Mouse (Mus musculus) heart, embryonic 15.5 days (tissue): ENCODE data around the gene Lrrc29. TPM values are rescaled to one million over a fixed set of nuclear protein-coding genes. Genes with fewer than 3 reads are reported as not detected.

ENCODE experiments used
- ATAC-seq: fragments of 200-750 bp; cut with Nextera tagmentation; replicated peaks from 2 replicates; pipeline ENCODE4 v1.8.0; 2017; ENCODE audit warnings: low read depth, moderate TSS enrichment; ENCODE audit not compliant: insufficient number of reproducible peaks, insufficient read depth, low FRiP score
- H3K27ac ChIP-seq: fragments of 300-500 bp; sonication (generic); 2 replicates; pipeline ENCODE4 v1.5.1; 2015; ENCODE audit warnings: mild to moderate bottlenecking, inconsistent platforms
- H3K27me3 ChIP-seq: fragments of 300-500 bp; sonication (generic); 2 replicates; pipeline ENCODE4 v1.6.1; 2015; ENCODE audit warnings: inconsistent platforms
- H3K36me3 ChIP-seq: fragments of 300-500 bp; sonication (generic); 2 replicates; pipeline ENCODE4 v1.6.1; 2015; ENCODE audit warnings: mild to moderate bottlenecking, inconsistent platforms
- H3K4me1 ChIP-seq: fragments of 300-500 bp; sonication (generic); replicated peaks from 2 replicates; pipeline ENCODE4 v1.6.1; 2015; ENCODE audit warnings: inconsistent platforms
- H3K4me2 ChIP-seq: fragments of 300-500 bp; sonication (generic); 2 replicates; pipeline ENCODE4 v1.6.1; 2015; ENCODE audit warnings: inconsistent platforms, mild to moderate bottlenecking, moderate library complexity
- H3K4me3 ChIP-seq: fragments of 300-500 bp; sonication (generic); 2 replicates; pipeline ENCODE4 v1.5.1; 2015; ENCODE audit warnings: mild to moderate bottlenecking, inconsistent platforms
- H3K9ac ChIP-seq: fragments of 300-500 bp; sonication (generic); 2 replicates; pipeline ENCODE4 v1.6.1; 2015; ENCODE audit warnings: mild to moderate bottlenecking, inconsistent platforms
- H3K9me3 ChIP-seq: fragments of 300-500 bp; sonication (generic); replicated peaks from 2 replicates; pipeline ENCODE4 v1.6.1; 2016; ENCODE audit warnings: inconsistent platforms
- WGBS: fragments of 180-500 bp; shearing (Covaris S2); methylation state at CpG from one replicate; pipeline ENCODE4 v1.1.7; 2015; ENCODE audit warnings: mixed read lengths; 5-methylcytosine and 5-hydroxymethylcytosine counted together
- polyA plus RNA-seq: library from polyadenylated mRNA; unstranded; fragments of >200 nt; fragmentation: Nextera tagmentation; extraction: Ambion mirVana; gene quantifications from 2 replicates; pipeline ENCODE4 v1.2.1, GENCODE M21; 2015

Lrrc29 gene
- polyA plus RNA-seq, 1 experiment from 2014 or later = 0.62 TPM

- Histone ChIP-seq H3K27me3 (no peaks in the 10 kb centered on the region), H3K27ac (no peak overlapping the region), H3K9ac (no peak overlapping the region), H3K4me3 (no peak overlapping the region), H3K4me1 (peaks cover 23% of the 10 kb centered on the region), H3K4me2 (no peak overlapping the region), H3K9me3 (no peaks in the 10 kb centered on the region), H3K36me3 (peaks cover 13% of the 10 kb centered on the region)
- WGBS = 85% methylated on average over 4 of the region's 4 CpGs
- no peak for ATAC-seq
Measured at GRCm38 (mm10) chr8:105323183-105323582, 2.9 kb downstream of the Lrrc29 start.

- Histone ChIP-seq H3K9me3 (no peaks in the 10 kb centered on the region), H3K9ac (no peak overlapping the region), H3K4me3 (no peak overlapping the region), H3K4me1 (peaks cover 29% of the 10 kb centered on the region), H3K27me3 (no peaks in the 10 kb centered on the region), H3K4me2 (no peak overlapping the region), H3K27ac (no peak overlapping the region), H3K36me3 (peaks cover 12% of the 10 kb centered on the region)
- no peak for ATAC-seq
- WGBS = 82% methylated on average over 11 of the region's 11 CpGs
Measured at GRCm38 (mm10) chr8:105318662-105319190, 7.4 kb downstream of the Lrrc29 start.

GRCm38 (mm10) chr8:105317941-105318340 is 8.1 kb downstream of the Lrrc29 start:
- Histone ChIP-seq H3K4me1 (peaks cover 37% of the 10 kb centered on the region), H3K27me3 (no peaks in the 10 kb centered on the region), H3K27ac (peak overlapping the region; percentile 24; the same call in 1 of the 2 replicates), H3K9me3 (no peaks in the 10 kb centered on the region), H3K9ac (no peak overlapping the region), H3K4me3 (no peak overlapping the region), H3K4me2 (no peak overlapping the region), H3K36me3 (peaks cover 17% of the 10 kb centered on the region)
- ATAC-seq = no peak
- WGBS = 80% methylated on average over 4 of the region's 4 CpGs

GRCm38 (mm10) chr8:105315073-105315769 is 10.9 kb downstream of the Lrrc29 start:
- no peaks in the 10 kb centered on the region for H3K9me3 ChIP-seq
- 72% methylated on average over 18 of the region's 18 CpGs for WGBS
- no peak for ATAC-seq
- H3K4me1 ChIP-seq = peaks cover 42% of the 10 kb centered on the region
- H3K27me3 ChIP-seq = no peaks in the 10 kb centered on the region
- no peak overlapping the region for H3K4me3 ChIP-seq
- H3K36me3 ChIP-seq = peaks cover 24% of the 10 kb centered on the region
- H3K9ac ChIP-seq = no peak overlapping the region
- no peak overlapping the region for H3K27ac ChIP-seq
- H3K4me2 ChIP-seq = no peak overlapping the region

- no peak overlapping the region for H3K9ac ChIP-seq
- no peaks in the 10 kb centered on the region for H3K27me3 ChIP-seq
- H3K36me3 ChIP-seq = peaks cover 30% of the 10 kb centered on the region
- H3K4me3 ChIP-seq = no peak overlapping the region
- no peaks in the 10 kb centered on the region for H3K9me3 ChIP-seq
- H3K27ac ChIP-seq = peak overlapping the region; percentile 33
- peaks cover 42% of the 10 kb centered on the region for H3K4me1 ChIP-seq
- WGBS = 61% methylated on average over 9 of the region's 9 CpGs
- peak; percentile 45; the same call in 1 of the 2 replicates for ATAC-seq
- no peak overlapping the region for H3K4me2 ChIP-seq
Measured at GRCm38 (mm10) chr8:105313622-105314402, 12.3 kb downstream of the Lrrc29 start.

GRCm38 (mm10) chr8:105312891-105313481 is 13.1 kb downstream of the Lrrc29 start:
- H3K36me3 ChIP-seq = peaks cover 37% of the 10 kb centered on the region
- no peak overlapping the region for H3K4me3 ChIP-seq
- no peak for ATAC-seq
- no peaks in the 10 kb centered on the region for H3K9me3 ChIP-seq
- H3K9ac ChIP-seq = no peak overlapping the region
- H3K27me3 ChIP-seq = no peaks in the 10 kb centered on the region
- no peak overlapping the region for H3K4me2 ChIP-seq
- WGBS = 74% methylated on average over 8 of the region's 8 CpGs
- peak overlapping the region; percentile 33; the same call in 1 of the 2 replicates for H3K27ac ChIP-seq
- H3K4me1 ChIP-seq = peaks cover 36% of the 10 kb centered on the region

- no peak for ATAC-seq
- Histone ChIP-seq H3K9me3 (no peaks in the 10 kb centered on the region), H3K4me3 (no peak overlapping the region), H3K4me2 (no peak overlapping the region), H3K36me3 (peaks cover 44% of the 10 kb centered on the region), H3K4me1 (peaks cover 37% of the 10 kb centered on the region), H3K27ac (no peak overlapping the region), H3K27me3 (no peaks in the 10 kb centered on the region), H3K9ac (no peak overlapping the region)
- 77% methylated on average over 1 of the region's 1 CpGs for WGBS
Measured at GRCm38 (mm10) chr8:105311718-105312117, 14.4 kb downstream of the Lrrc29 start.

GRCm38 (mm10) chr8:105310118-105310517 is 16.0 kb downstream of the Lrrc29 start:
- Histone ChIP-seq H3K27ac (no peak overlapping the region), H3K4me2 (no peak overlapping the region), H3K36me3 (peaks cover 40% of the 10 kb centered on the region), H3K4me3 (no peak overlapping the region), H3K9ac (no peak overlapping the region), H3K9me3 (no peaks in the 10 kb centered on the region), H3K4me1 (peaks cover 45% of the 10 kb centered on the region), H3K27me3 (no peaks in the 10 kb centered on the region)
- 81% methylated on average over 8 of the region's 8 CpGs for WGBS
- no peak for ATAC-seq

- no peaks in the 10 kb centered on the region for H3K9me3 ChIP-seq
- H3K36me3 ChIP-seq = peaks cover 42% of the 10 kb centered on the region
- WGBS = 74% methylated on average over 15 of the region's 15 CpGs
Measured at GRCm38 (mm10) chr8:105309142-105309847, 16.8 kb downstream of the Lrrc29 start.

GRCm38 (mm10) chr8:105308428-105308827 is 17.6 kb downstream of the Lrrc29 start:
- ATAC-seq = no peak
- H3K36me3 ChIP-seq = peaks cover 43% of the 10 kb centered on the region
- H3K9ac ChIP-seq = no peak overlapping the region

More at GRCm38 (mm10) chr8:105309142-105309847, 16.8 kb downstream of the Lrrc29 start:
- ATAC-seq = no peak
- H3K27me3 ChIP-seq = no peaks in the 10 kb centered on the region
- no peak overlapping the region for H3K27ac ChIP-seq
- H3K9ac ChIP-seq = no peak overlapping the region
- no peak overlapping the region for H3K4me3 ChIP-seq
- peaks cover 46% of the 10 kb centered on the region for H3K4me1 ChIP-seq
- no peak overlapping the region for H3K4me2 ChIP-seq

GRCm38 (mm10) chr8:105307670-105308069 is 18.4 kb downstream of the Lrrc29 start:
- WGBS = 93% methylated on average over 13 of the region's 13 CpGs

More at GRCm38 (mm10) chr8:105308428-105308827, 17.6 kb downstream of the Lrrc29 start:
- no peak overlapping the region for H3K27ac ChIP-seq
- H3K9me3 ChIP-seq = no peaks in the 10 kb centered on the region
- H3K4me2 ChIP-seq = no peak overlapping the region
- 91% methylated on average over 10 of the region's 10 CpGs for WGBS
- H3K27me3 ChIP-seq = no peaks in the 10 kb centered on the region
- peaks cover 45% of the 10 kb centered on the region for H3K4me1 ChIP-seq
- no peak overlapping the region for H3K4me3 ChIP-seq

More at GRCm38 (mm10) chr8:105307670-105308069, 18.4 kb downstream of the Lrrc29 start:
- Histone ChIP-seq H3K4me3 (no peak overlapping the region), H3K4me1 (peaks cover 38% of the 10 kb centered on the region), H3K36me3 (peaks cover 38% of the 10 kb centered on the region), H3K27me3 (no peaks in the 10 kb centered on the region), H3K4me2 (no peak overlapping the region), H3K9ac (no peak overlapping the region), H3K27ac (no peak overlapping the region), H3K9me3 (no peaks in the 10 kb centered on the region)
- ATAC-seq = no peak
